In the genomic region with DNA sequence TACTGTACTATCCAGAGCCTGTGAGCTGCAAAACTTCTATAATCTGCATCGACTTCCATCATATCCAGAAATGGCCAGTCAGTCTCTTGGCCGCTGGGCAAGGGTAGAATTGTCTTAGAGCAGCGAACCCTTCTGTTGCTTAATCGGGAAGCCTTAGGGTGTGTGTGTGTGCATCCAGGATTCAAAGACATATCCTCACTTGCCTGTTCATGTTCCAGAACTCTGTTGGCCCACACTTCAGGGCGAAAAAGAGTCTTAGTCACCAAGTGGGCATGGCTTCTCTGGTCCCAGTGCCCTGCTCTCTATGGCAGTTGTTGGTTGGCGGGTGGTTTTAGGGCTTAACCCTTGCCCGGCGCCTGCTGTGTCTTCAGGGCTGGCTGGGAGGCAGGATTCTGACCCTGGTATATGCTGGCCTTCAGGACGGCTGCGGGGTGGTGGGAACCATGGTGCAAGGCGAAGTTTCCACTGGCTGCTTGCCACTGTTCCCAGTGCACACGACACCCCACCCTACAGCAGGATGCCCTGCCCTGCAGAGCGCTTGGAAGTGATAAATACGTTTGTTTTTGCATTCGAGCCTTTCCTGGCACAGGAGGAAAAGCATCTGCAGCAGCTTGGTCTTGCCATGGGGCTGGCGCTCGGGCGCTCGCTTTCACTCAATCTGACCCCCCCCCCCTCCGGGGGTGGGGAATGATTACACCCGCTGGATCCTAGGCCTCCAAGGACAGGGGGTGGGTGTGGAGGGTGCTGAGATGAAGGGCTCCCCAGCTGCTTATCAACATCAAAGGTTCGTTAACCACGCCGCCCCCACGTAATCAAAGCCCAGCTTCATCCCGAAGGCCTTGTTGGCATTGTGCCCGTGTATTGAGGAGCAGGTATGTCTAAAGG, we compare ENCODE assay signal across 9 mouse cellular contexts. TPM values are rescaled to one million over a fixed set of nuclear protein-coding genes. Genes with fewer than 3 reads are reported as not detected.
DNase-seq lines count a peak whose midpoint lies in the region; ATAC-seq lines count a peak whose summit lies in the region.
"Had no signal": no experiment of that assay in that cellular context is flagged by ENCODE, and none has a peak within 500 bp of the region (broad histone marks: within the 10 kb centered on the region; RNA-seq: fewer than 3 reads in every experiment).

No protein-coding gene starts in this region.

- no peaks in the 10 kb centered on the region for H3K9me3 ChIP-seq in intestine, embryonic 16.5 days (ENCODE audit: control insufficient read depth, low read length)

- peak; percentile 92 for ATAC-seq in intestine, embryonic 16.5 days

- no peak overlapping the region for H3K4me3 ChIP-seq in intestine, embryonic 16.5 days (ENCODE audit: low read length)
- H3K4me3 ChIP-seq: megakaryocyte, embryonic 14.5 days had no signal

- WGBS in intestine, embryonic 16.5 days: 46% methylated on average over 27 of the region's 27 CpGs

- H3K4me2 ChIP-seq in intestine, embryonic 16.5 days (ENCODE audit: low read depth, low read length): peak overlapping the region; percentile 34; the same call in 1 of the 2 replicates

- 0 out of 2 replicates have a peak overlapping the region, but pooled peaks have one; percentile 7 for H3K9ac ChIP-seq in intestine, embryonic 16.5 days (ENCODE audit: low read depth, low read length)

- H3K4me1 ChIP-seq in intestine, embryonic 16.5 days (ENCODE audit: control insufficient read depth, insufficient read depth, low read length): peaks cover 12% of the 10 kb centered on the region

- peak overlapping the region; percentile 23; the same call in 1 of the 2 replicates for H3K27ac ChIP-seq in intestine, embryonic 16.5 days (ENCODE audit: low read length)

- peak; percentile 65 for DNase-seq in cerebellum, postnatal 10 days
- no peak for DNase-seq in cerebellum, adult 18-20 months
- peak; percentile 81 for DNase-seq in adrenal gland, postnatal 14 days
- DNase-seq in gastrocnemius, postnatal 25 days: peak; percentile 49
- peak; percentile 81 for DNase-seq in lung, postnatal 25 days (ENCODE audit: low spot score)
- DNase-seq in thymus, postnatal 10 days (ENCODE audit: low spot score in 2 of 2): no peak
- DNase-seq in left cerebral cortex, adult 11 months (ENCODE audit: low spot score): no peak

- H3K27me3 ChIP-seq in intestine, embryonic 16.5 days (replicated peaks; ENCODE audit: control insufficient read depth, insufficient read depth, low read length): no peaks in the 10 kb centered on the region
- H3K27me3 ChIP-seq: megakaryocyte, embryonic 14.5 days had no signal

- H3K36me3 ChIP-seq in intestine, embryonic 16.5 days (ENCODE audit: control insufficient read depth, insufficient read depth, low read length): no peaks in the 10 kb centered on the region

RNA-seq across cellular contexts. Expression of a gene that starts 54.9 kb away (rescaled TPM):
- 172 and 173 TPM in 2 replicates for total RNA-seq in adrenal gland, postnatal 14 days (2021)
- 10 to 100 TPM; 14.7 to 21.9 TPM for total RNA-seq in gastrocnemius, postnatal 25 days (2021)
- 22.6 and 28.0 TPM in 2 replicates for polyA plus RNA-seq in intestine, embryonic 16.5 days (2015; fragmentation: Nextera tagmentation; extraction: Ambion mirVana)

Comparison
In these comparisons a context has a peak if more than half of its experiments do, and no peak if none do; other contexts are left out.
1. DNase-seq: peak in cerebellum, postnatal 10 days (2 of 2), adrenal gland, postnatal 14 days (single experiment), gastrocnemius, postnatal 25 days (single experiment) and lung, postnatal 25 days (single experiment); none in cerebellum, adult 18-20 months (0 of 2), thymus, postnatal 10 days (0 of 2) and left cerebral cortex, adult 11 months (single experiment).